Mouse (Mus musculus): ENCODE measurements at regions not wholly inside any gene's neighbourhood (a gene's known extent, or its start where the extent isn't known, plus 50 kb on each side); places are given as distances from the start of the nearest gene placed in this dataset.

- H3K4me2 ChIP-seq: no peak overlapping the region
- peak overlapping the region; percentile 50 for H3K27ac ChIP-seq
- no peaks in the 10 kb centered on the region for H3K9me3 ChIP-seq
- 0 out of 2 replicates have a peak, but pooled peaks cover 2% of the 10 kb centered on the region for H3K27me3 ChIP-seq
- 0 out of 2 replicates have a peak overlapping the region, but pooled peaks have one; percentile 21 for H3K9ac ChIP-seq
- 15% methylated on average over 8 of the region's 8 CpGs for WGBS
- peak; percentile 43; the same call in 1 of the 2 replicates for ATAC-seq (ENCODE audit: low FRiP score)
- H3K36me3 ChIP-seq: no peaks in the 10 kb centered on the region
- H3K4me1 ChIP-seq (replicated peaks): peaks cover 28% of the 10 kb centered on the region
- H3K4me3 ChIP-seq: no peak overlapping the region
Measured at GRCm38 (mm10) chr13:70149041-70149898, 347.1 kb downstream of the Med10 start.

DNA sequence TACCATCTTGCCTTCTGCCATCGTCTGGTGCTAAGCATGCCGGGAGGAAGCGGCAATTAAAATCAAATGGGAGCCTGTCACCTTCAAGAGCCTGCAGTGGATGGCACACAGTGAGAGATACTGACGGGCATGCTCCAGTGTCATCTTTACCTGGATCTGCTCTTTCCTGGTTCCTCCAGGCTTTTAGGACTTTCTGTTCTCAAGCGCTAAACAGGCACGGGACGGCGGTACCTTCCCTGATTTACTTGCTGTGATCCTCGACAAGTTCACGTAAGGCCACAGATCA is 347.6 kb downstream of the Med10 start:
- Histone ChIP-seq H3K27me3 (0 out of 2 replicates have a peak, but pooled peaks cover 2% of the 10 kb centered on the region), H3K4me1 (replicated peaks) (peaks cover 31% of the 10 kb centered on the region), H3K27ac (peak overlapping the region; percentile 50; the same call in 1 of the 2 replicates)

GRCm38 (mm10) chr13:70153062-70153461 is 350.9 kb downstream of the Med10 start:
- 61% methylated on average over 8 of the region's 8 CpGs for WGBS
- no peaks in the 10 kb centered on the region for H3K9me3 ChIP-seq
- H3K4me2 ChIP-seq: no peak overlapping the region
- H3K4me3 ChIP-seq: no peak overlapping the region
- H3K36me3 ChIP-seq: no peaks in the 10 kb centered on the region
- no peak overlapping the region for H3K9ac ChIP-seq
- peaks cover 34% of the 10 kb centered on the region for H3K4me1 ChIP-seq (replicated peaks)
- no peak overlapping the region for H3K27ac ChIP-seq
- ATAC-seq (ENCODE audit: low FRiP score): no peak
- H3K27me3 ChIP-seq: 0 out of 2 replicates have a peak, but pooled peaks cover 2% of the 10 kb centered on the region

More for the DNA sequence above, 347.6 kb downstream of the Med10 start:
- 0 out of 2 replicates have a peak overlapping the region, but pooled peaks have one; percentile 21 for H3K9ac ChIP-seq
- 43% methylated on average over 10 of the region's 10 CpGs for WGBS
- 0 out of 2 replicates have a peak, but pooled peaks have one; percentile 21 for ATAC-seq (ENCODE audit: low FRiP score)
- no peak overlapping the region for H3K4me3 ChIP-seq
- no peaks in the 10 kb centered on the region for H3K36me3 ChIP-seq
- H3K9me3 ChIP-seq: no peaks in the 10 kb centered on the region
- no peak overlapping the region for H3K4me2 ChIP-seq

DNA sequence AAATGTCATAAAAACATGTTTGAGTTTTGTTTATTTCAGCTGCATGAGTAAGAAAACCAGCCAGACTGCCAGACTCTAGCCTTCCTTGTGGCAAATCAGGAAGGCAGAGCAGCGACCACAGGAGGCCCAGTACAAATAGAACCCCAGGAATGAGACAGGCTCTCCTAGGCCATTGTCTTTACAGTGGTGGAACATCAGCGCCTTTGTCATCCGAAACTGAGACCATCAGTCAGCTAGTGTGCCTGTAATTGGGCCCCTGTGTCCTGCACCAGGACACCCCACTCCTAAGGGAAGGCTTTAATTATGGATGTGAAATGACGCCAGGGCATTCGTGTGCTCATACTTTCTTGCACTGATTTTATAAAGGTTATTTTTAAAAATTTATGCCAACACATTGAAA is 353.4 kb downstream of the Med10 start:
- 0 out of 2 replicates have a peak, but pooled peaks cover 2% of the 10 kb centered on the region for H3K27me3 ChIP-seq
- peaks cover 19% of the 10 kb centered on the region for H3K4me1 ChIP-seq (replicated peaks)

DNA sequence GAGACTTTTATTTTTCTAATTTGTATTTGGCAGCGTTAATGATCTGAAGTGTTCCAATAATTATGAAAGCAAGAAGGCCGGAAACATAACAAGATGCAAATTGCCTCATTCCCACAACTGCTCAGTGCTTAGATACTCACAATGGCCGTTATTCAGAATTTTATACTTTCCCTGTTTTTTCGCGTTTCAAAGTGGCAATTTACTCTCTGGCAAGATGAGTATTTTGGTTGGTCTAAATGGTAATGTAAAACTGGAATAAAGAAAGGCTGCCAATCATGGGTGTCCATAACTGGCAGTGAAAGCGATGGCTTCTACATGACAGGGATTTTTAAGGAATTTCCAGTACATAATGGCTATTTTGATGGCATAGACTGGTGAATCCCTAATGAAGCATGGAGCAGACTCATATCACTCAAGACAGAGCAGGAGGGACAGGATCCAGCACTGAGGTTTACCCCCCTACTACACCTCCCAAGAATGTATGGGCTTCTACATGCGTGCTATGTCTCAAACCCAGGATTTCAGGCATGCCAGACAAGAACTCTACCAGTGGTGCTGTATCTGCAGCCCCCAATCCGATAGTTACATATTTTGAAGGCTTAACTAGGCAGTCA is 354.9 kb downstream of the Med10 start:
- 84% methylated on average over 8 of the region's 8 CpGs for WGBS
- H3K27me3 ChIP-seq: no peaks in the 10 kb centered on the region
- H3K27ac ChIP-seq: no peak overlapping the region
- H3K36me3 ChIP-seq: no peaks in the 10 kb centered on the region
- H3K9me3 ChIP-seq: no peaks in the 10 kb centered on the region
- no peak for ATAC-seq (ENCODE audit: low FRiP score)
- H3K4me3 ChIP-seq: no peak overlapping the region
- H3K4me1 ChIP-seq (replicated peaks): peaks cover 25% of the 10 kb centered on the region
- H3K9ac ChIP-seq: no peak overlapping the region
- H3K4me2 ChIP-seq: no peak overlapping the region

More for the DNA sequence above, 353.4 kb downstream of the Med10 start:
- ATAC-seq (ENCODE audit: low FRiP score): no peak
- no peaks in the 10 kb centered on the region for H3K36me3 ChIP-seq
- WGBS: 41% methylated on average over 5 of the region's 5 CpGs
- no peak overlapping the region for H3K9ac ChIP-seq
- H3K27ac ChIP-seq: no peak overlapping the region
- no peak overlapping the region for H3K4me3 ChIP-seq
- no peaks in the 10 kb centered on the region for H3K9me3 ChIP-seq
- no peak overlapping the region for H3K4me2 ChIP-seq

DNA sequence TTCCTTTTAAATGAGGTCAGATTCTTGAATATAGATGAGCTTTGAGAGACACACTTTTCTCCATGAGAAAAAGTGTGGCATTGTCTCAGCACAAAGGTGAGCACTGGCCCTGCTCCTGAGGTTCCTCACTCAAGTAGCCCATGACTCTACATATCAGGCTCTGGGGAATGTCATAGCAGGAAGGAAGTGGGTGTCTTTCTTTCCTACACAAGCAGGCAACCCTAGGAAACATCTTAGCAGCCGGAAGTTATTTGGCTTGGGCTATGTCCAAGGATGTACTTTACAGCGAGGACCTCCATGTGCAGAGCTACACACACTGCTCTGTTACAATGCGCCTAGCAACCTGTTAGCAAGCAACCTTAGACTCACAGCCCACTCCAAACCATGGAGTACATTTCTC is 356.9 kb downstream of the Med10 start:
- no peak overlapping the region for H3K9ac ChIP-seq
- no peak overlapping the region for H3K27ac ChIP-seq
- WGBS: 90% methylated on average over 3 of the region's 3 CpGs
- no peak overlapping the region for H3K4me3 ChIP-seq
- no peak for ATAC-seq (ENCODE audit: low FRiP score)
- no peaks in the 10 kb centered on the region for H3K9me3 ChIP-seq
- no peak overlapping the region for H3K4me2 ChIP-seq
- H3K4me1 ChIP-seq (replicated peaks): peaks cover 18% of the 10 kb centered on the region
- no peaks in the 10 kb centered on the region for H3K27me3 ChIP-seq
- H3K36me3 ChIP-seq: no peaks in the 10 kb centered on the region

DNA sequence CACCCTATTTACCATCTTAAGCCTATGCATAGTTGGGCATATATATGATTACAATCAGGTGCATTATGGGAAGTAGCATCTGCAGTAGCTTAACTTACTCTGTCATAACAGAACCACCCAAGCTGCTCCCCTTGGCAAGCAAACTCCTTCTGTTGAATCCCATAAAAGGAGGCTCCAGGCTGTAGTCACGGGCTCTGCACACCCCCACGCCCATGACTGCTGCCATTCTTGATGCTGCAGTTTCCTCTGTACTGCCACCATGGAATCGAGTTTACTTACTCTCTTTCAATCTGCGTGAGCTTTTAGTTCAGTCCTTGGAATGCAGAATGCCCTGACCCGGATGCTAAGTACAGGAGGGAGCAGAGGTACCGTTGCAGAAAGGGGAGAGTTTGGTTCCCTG is 357.4 kb downstream of the Med10 start:
- WGBS: 68% methylated on average over 6 of the region's 6 CpGs
- Histone ChIP-seq H3K4me3 (no peak overlapping the region), H3K4me2 (no peak overlapping the region), H3K27ac (0 out of 2 replicates have a peak overlapping the region, but pooled peaks have one; percentile 4), H3K36me3 (no peaks in the 10 kb centered on the region), H3K9me3 (no peaks in the 10 kb centered on the region), H3K9ac (no peak overlapping the region), H3K4me1 (replicated peaks) (peaks cover 15% of the 10 kb centered on the region), H3K27me3 (no peaks in the 10 kb centered on the region)
- no peak for ATAC-seq (ENCODE audit: low FRiP score)

GRCm38 (mm10) chr13:70162115-70162514 is 359.9 kb downstream of the Med10 start:
- Histone ChIP-seq H3K9ac (no peak overlapping the region), H3K27me3 (no peaks in the 10 kb centered on the region), H3K27ac (peak overlapping the region; percentile 62), H3K4me3 (no peak overlapping the region), H3K36me3 (no peaks in the 10 kb centered on the region), H3K9me3 (no peaks in the 10 kb centered on the region), H3K4me1 (replicated peaks) (peaks cover 17% of the 10 kb centered on the region), H3K4me2 (no peak overlapping the region)
- 0 out of 2 replicates have a peak, but pooled peaks have one; percentile 47 for ATAC-seq (ENCODE audit: low FRiP score)
- 73% methylated on average over 4 of the region's 4 CpGs for WGBS

- no peaks in the 10 kb centered on the region for H3K36me3 ChIP-seq
- ATAC-seq (ENCODE audit: low FRiP score): 0 out of 2 replicates have a peak, but pooled peaks have one; percentile 22
- no peak overlapping the region for H3K27ac ChIP-seq
- no peak overlapping the region for H3K4me3 ChIP-seq
- H3K4me2 ChIP-seq: no peak overlapping the region
- H3K9ac ChIP-seq: no peak overlapping the region
- no peaks in the 10 kb centered on the region for H3K9me3 ChIP-seq
- WGBS: 63% methylated on average over 15 of the region's 15 CpGs
- no peaks in the 10 kb centered on the region for H3K27me3 ChIP-seq
- H3K4me1 ChIP-seq (replicated peaks): peaks cover 17% of the 10 kb centered on the region
Measured at GRCm38 (mm10) chr13:70165511-70166225, 363.5 kb downstream of the Med10 start.

DNA sequence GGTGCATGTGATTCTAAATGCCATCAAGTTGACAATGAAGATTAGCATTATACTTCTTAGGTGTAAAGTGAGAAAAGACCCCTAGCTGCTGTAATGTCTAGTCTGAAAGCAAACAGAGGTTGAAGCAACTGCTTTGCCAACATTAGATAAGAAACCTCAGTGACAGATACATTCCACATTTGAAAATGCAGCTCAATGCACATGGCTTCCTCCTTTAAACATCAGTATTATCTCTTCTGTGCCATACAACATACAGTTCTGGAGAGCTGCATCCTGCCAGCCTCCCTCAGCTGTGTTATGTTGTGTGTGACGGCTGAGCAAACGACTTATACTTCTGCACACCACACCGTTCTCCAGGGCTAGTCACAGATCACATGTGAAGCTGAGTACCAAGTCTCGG is 365.6 kb downstream of the Med10 start:
- Histone ChIP-seq H3K4me2 (no peak overlapping the region), H3K27ac (no peak overlapping the region), H3K27me3 (no peaks in the 10 kb centered on the region), H3K36me3 (no peaks in the 10 kb centered on the region), H3K9ac (no peak overlapping the region), H3K4me3 (no peak overlapping the region), H3K4me1 (replicated peaks) (0 out of 2 replicates have a peak, but pooled peaks cover 5% of the 10 kb centered on the region), H3K9me3 (no peaks in the 10 kb centered on the region)
- 85% methylated on average over 4 of the region's 4 CpGs for WGBS
- ATAC-seq (ENCODE audit: low FRiP score): no peak

DNA sequence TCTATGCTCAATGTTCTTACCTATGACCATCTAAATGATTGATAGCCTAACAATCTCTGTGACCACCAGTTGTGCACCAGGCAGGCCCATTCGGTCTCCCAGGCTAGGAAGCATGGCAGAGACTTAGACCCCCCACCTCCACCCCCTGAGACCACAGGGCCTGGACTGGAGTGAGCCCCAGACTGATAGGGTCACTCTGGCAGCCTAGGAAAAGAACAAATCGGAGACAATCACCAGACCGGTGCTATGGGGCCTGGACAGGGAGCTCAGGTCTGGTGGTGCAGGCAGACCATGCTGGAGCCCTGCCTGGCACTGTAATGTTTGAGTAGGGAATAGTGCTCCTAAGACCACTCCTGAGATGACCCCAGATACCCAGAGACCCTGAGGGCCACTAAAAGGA is 366.7 kb downstream of the Med10 start:
- ATAC-seq (ENCODE audit: low FRiP score): no peak

GRCm38 (mm10) chr13:70177066-70177465 is 374.9 kb downstream of the Med10 start:
- Histone ChIP-seq H3K9ac (no peak overlapping the region), H3K4me3 (no peak overlapping the region), H3K9me3 (no peaks in the 10 kb centered on the region), H3K4me2 (no peak overlapping the region), H3K27ac (no peak overlapping the region; the same call in 1 of the 2 replicates), H3K36me3 (no peaks in the 10 kb centered on the region), H3K27me3 (no peaks in the 10 kb centered on the region), H3K4me1 (replicated peaks) (peaks cover 11% of the 10 kb centered on the region)
- no peak for ATAC-seq (ENCODE audit: low FRiP score)
- WGBS: 92% methylated on average over 2 of the region's 2 CpGs

More for the DNA sequence above, 366.7 kb downstream of the Med10 start:
- Histone ChIP-seq H3K4me1 (replicated peaks) (0 out of 2 replicates have a peak, but pooled peaks cover 5% of the 10 kb centered on the region), H3K4me3 (no peak overlapping the region), H3K9me3 (no peaks in the 10 kb centered on the region), H3K27me3 (no peaks in the 10 kb centered on the region), H3K4me2 (no peak overlapping the region), H3K27ac (no peak overlapping the region), H3K9ac (no peak overlapping the region), H3K36me3 (no peaks in the 10 kb centered on the region)
- 87% methylated on average over 3 of the region's 3 CpGs for WGBS

Data from hindbrain, embryonic 13.5 days (tissue).